Mouse (Mus musculus): ENCODE results near the gene Bicd2.

DNA sequence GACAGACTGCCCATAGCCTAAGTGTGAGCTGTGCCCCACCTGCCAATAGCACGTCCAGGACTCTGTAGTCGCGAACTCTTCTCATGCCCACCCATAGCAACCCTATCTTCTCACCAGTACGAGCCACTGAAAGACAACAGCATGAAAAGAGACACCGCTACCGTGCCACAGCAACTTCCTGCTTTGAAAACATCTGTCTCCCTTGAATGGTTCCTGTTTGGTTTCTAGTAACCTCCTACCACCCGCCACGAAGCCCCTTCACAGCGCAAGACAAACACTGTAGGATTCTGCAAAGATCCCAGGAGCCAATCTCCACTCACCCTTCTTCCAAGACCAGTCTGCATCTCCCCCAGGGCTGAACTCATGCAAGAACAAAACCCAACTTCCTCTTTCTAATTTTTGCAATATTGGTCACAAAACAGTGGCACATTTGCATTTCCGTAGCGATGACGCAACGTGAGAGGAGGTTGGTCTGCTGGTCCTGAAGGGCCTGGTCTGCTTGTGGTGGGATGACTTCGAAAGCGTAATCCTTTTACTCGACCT is 32.5 kb upstream of the Bicd2 start:
- TF ChIP-seq CTCF (IDR thresholded peaks at IDR 0.05; ENCODE audit: low read depth) (no peak), EP300 (IDR thresholded peaks at IDR 0.05; ENCODE audit: low read depth) (no peak; the same call in 1 of the 2 replicates)
